ENCODE assay signal across 8 mouse cellular contexts in genomic region chr16:35630470-35631183, GRCm38 (mm10).
A peak's percentile ranks its signal among the peaks of the same experiment; 100 is the strongest.
DNase-seq lines count a peak whose midpoint lies in the region; ATAC-seq and TF ChIP-seq lines count a peak whose summit lies in the region.

No protein-coding gene starts in this region.

- peaks cover 10% of the 10 kb centered on the region for H3K4me1 ChIP-seq in heart, embryonic 15.5 days (replicated peaks)
- H3K4me1 ChIP-seq in liver, postnatal 0 days (ENCODE audit: insufficient read depth): no peaks in the 10 kb centered on the region

- H3K4me2 ChIP-seq in heart, embryonic 15.5 days: no peak overlapping the region
- H3K4me2 ChIP-seq in liver, postnatal 0 days (ENCODE audit: low read depth, low read length): no peak overlapping the region

- H3K9ac ChIP-seq in heart, embryonic 15.5 days: no peak overlapping the region
- H3K9ac ChIP-seq in liver, postnatal 0 days (replicated peaks): no peak overlapping the region

- H3K4me3 ChIP-seq in heart, embryonic 15.5 days: no peak overlapping the region
- H3K4me3 ChIP-seq in liver, postnatal 0 days (ENCODE audit: low read depth, low read length): no peak overlapping the region

- DNase-seq in ES-CJ7 (ENCODE audit: low read depth, low spot score): peak; percentile 19
- DNase-seq in adrenal gland, adult 2 months: peak; percentile 88
- DNase-seq in kidney, postnatal 36 days: peak; percentile 72 to 78
- no peak for DNase-seq in embryo, embryonic 11 days
- DNase-seq in spleen, postnatal 4 days (ENCODE audit: low spot score in 2 of 2): no peak
- no peak for DNase-seq in liver, postnatal 0 days
- no peak for DNase-seq in layer of hippocampus, postnatal 14 days (ENCODE audit: low spot score in 2 of 2)

- H3K9me3 ChIP-seq in heart, embryonic 15.5 days (replicated peaks): no peaks in the 10 kb centered on the region
- H3K9me3 ChIP-seq in liver, postnatal 0 days (ENCODE audit: low read length): no peaks in the 10 kb centered on the region

- no peaks in the 10 kb centered on the region for H3K36me3 ChIP-seq in heart, embryonic 15.5 days
- H3K36me3 ChIP-seq in liver, postnatal 0 days (replicated peaks; ENCODE audit: insufficient read depth, low read length): no peaks in the 10 kb centered on the region

- TF ChIP-seq CTCF in liver, postnatal 0 days (IDR thresholded peaks at IDR 0.05; ENCODE audit: low read depth): no peak

- WGBS in heart, embryonic 15.5 days: 39% methylated on average over 16 of the region's 16 CpGs
- 63% methylated on average over 16 of the region's 16 CpGs for WGBS in liver, postnatal 0 days (ENCODE audit: insufficient replicate concordance)

- TF ChIP-seq EP300 in liver, postnatal 0 days (IDR thresholded peaks at IDR 0.05; ENCODE audit: low read depth): no peak

- H3K27me3 ChIP-seq in heart, embryonic 15.5 days: peaks cover 8% of the 10 kb centered on the region
- no peaks in the 10 kb centered on the region for H3K27me3 ChIP-seq in liver, postnatal 0 days (ENCODE audit: insufficient read depth, low read length)

- peak overlapping the region; percentile 0; the same call in 1 of the 2 replicates for H3K27ac ChIP-seq in heart, embryonic 15.5 days
- H3K27ac ChIP-seq in liver, postnatal 0 days (ENCODE audit: low read depth): no peak overlapping the region

- no peak; the same call in 1 of the 2 replicates for ATAC-seq in heart, embryonic 15.5 days (replicated peaks; ENCODE audit: insufficient number of reproducible peaks, insufficient read depth, low FRiP score, low read depth)
- ATAC-seq in liver, postnatal 0 days: no peak

Comparison
In these comparisons a context has a peak if more than half of its experiments do, and no peak if none do; other contexts are left out.
1. DNase-seq: peak in ES-CJ7 (single experiment), adrenal gland, adult 2 months (single experiment) and kidney, postnatal 36 days (2 of 2); none in embryo, embryonic 11 days (single experiment), spleen, postnatal 4 days (0 of 2), liver, postnatal 0 days (single experiment) and layer of hippocampus, postnatal 14 days (0 of 2).